Mouse (Mus musculus): Measurements from ENCODE around the gene Chmp3. TPM values are rescaled to one million over a fixed set of nuclear protein-coding genes. Genes with fewer than 3 reads are reported as not detected.

Gene Chmp3
- polyA plus RNA-seq, 1 experiment from 2014 or later: 57.7 TPM

GRCm38 (mm10) chr6:71527056-71527455, 16.5 kb upstream of the Chmp3 start:
- H3K9me3 ChIP-seq (ENCODE audit: control insufficient read depth, low read length): no peaks in the 10 kb centered on the region
- ATAC-seq (ENCODE audit: low FRiP score): no peak
- H3K27ac ChIP-seq (ENCODE audit: low read depth, low read length): no peak overlapping the region
- no peaks in the 10 kb centered on the region for H3K36me3 ChIP-seq (ENCODE audit: control insufficient read depth, insufficient read depth, low read length)
- WGBS: 89% methylated on average over 10 of the region's 10 CpGs
- H3K4me3 ChIP-seq (ENCODE audit: low read depth, low read length): no peak overlapping the region
- H3K4me1 ChIP-seq (replicated peaks; ENCODE audit: control insufficient read depth, insufficient read depth, low read length): no peaks in the 10 kb centered on the region
- no peak for DNase-seq (ENCODE audit: low spot score)
- H3K27me3 ChIP-seq (ENCODE audit: control insufficient read depth, insufficient read depth, low read length): no peaks in the 10 kb centered on the region
- H3K4me2 ChIP-seq (replicated peaks; ENCODE audit: low read depth, low read length): no peak overlapping the region
- no peak overlapping the region for H3K9ac ChIP-seq (ENCODE audit: low read depth, low read length)

GRCm38 (mm10) chr6:71527826-71528225, 15.8 kb upstream of the Chmp3 start:
- Histone ChIP-seq H3K27me3 (ENCODE audit: control insufficient read depth, insufficient read depth, low read length) (no peaks in the 10 kb centered on the region), H3K9ac (ENCODE audit: low read depth, low read length) (no peak overlapping the region), H3K4me3 (ENCODE audit: low read depth, low read length) (no peak overlapping the region), H3K4me2 (replicated peaks; ENCODE audit: low read depth, low read length) (no peak overlapping the region), H3K36me3 (ENCODE audit: control insufficient read depth, insufficient read depth, low read length) (no peaks in the 10 kb centered on the region), H3K9me3 (ENCODE audit: control insufficient read depth, low read length) (no peaks in the 10 kb centered on the region), H3K27ac (ENCODE audit: low read depth, low read length) (no peak overlapping the region), H3K4me1 (replicated peaks; ENCODE audit: control insufficient read depth, insufficient read depth, low read length) (no peaks in the 10 kb centered on the region)
- no peak for ATAC-seq (ENCODE audit: low FRiP score)
- WGBS: 87% methylated on average over 9 of the region's 9 CpGs
- no peak for DNase-seq (ENCODE audit: low spot score)

- Histone ChIP-seq H3K27me3 (ENCODE audit: control insufficient read depth, insufficient read depth, low read length) (no peaks in the 10 kb centered on the region), H3K36me3 (ENCODE audit: control insufficient read depth, insufficient read depth, low read length) (no peaks in the 10 kb centered on the region), H3K4me3 (ENCODE audit: low read depth, low read length) (no peak overlapping the region), H3K4me2 (replicated peaks; ENCODE audit: low read depth, low read length) (no peak overlapping the region), H3K27ac (ENCODE audit: low read depth, low read length) (no peak overlapping the region), H3K9ac (ENCODE audit: low read depth, low read length) (no peak overlapping the region), H3K9me3 (ENCODE audit: control insufficient read depth, low read length) (no peaks in the 10 kb centered on the region), H3K4me1 (replicated peaks; ENCODE audit: control insufficient read depth, insufficient read depth, low read length) (no peaks in the 10 kb centered on the region)
- 88% methylated on average over 8 of the region's 8 CpGs for WGBS
- ATAC-seq (ENCODE audit: low FRiP score): no peak
- no peak for DNase-seq (ENCODE audit: low spot score)
Measured at GRCm38 (mm10) chr6:71530176-71530575, 13.4 kb upstream of the Chmp3 start.

- DNase-seq (ENCODE audit: low spot score) (no peak), ATAC-seq (ENCODE audit: low FRiP score) (no peak)
- Histone ChIP-seq H3K27ac (ENCODE audit: low read depth, low read length) (no peak overlapping the region), H3K27me3 (ENCODE audit: control insufficient read depth, insufficient read depth, low read length) (no peaks in the 10 kb centered on the region), H3K4me3 (ENCODE audit: low read depth, low read length) (no peak overlapping the region), H3K36me3 (ENCODE audit: control insufficient read depth, insufficient read depth, low read length) (no peaks in the 10 kb centered on the region), H3K9ac (ENCODE audit: low read depth, low read length) (no peak overlapping the region), H3K4me2 (replicated peaks; ENCODE audit: low read depth, low read length) (no peak overlapping the region), H3K4me1 (replicated peaks; ENCODE audit: control insufficient read depth, insufficient read depth, low read length) (no peaks in the 10 kb centered on the region), H3K9me3 (ENCODE audit: control insufficient read depth, low read length) (no peaks in the 10 kb centered on the region)
Measured at GRCm38 (mm10) chr6:71537286-71537685, 6.3 kb upstream of the Chmp3 start.

- no peak overlapping the region for H3K4me2 ChIP-seq (replicated peaks; ENCODE audit: low read depth, low read length)
- WGBS: 96% methylated on average over 2 of the region's 2 CpGs
- H3K9ac ChIP-seq (ENCODE audit: low read depth, low read length): no peak overlapping the region
- no peaks in the 10 kb centered on the region for H3K4me1 ChIP-seq (replicated peaks; ENCODE audit: control insufficient read depth, insufficient read depth, low read length)
- no peaks in the 10 kb centered on the region for H3K36me3 ChIP-seq (ENCODE audit: control insufficient read depth, insufficient read depth, low read length)
- no peaks in the 10 kb centered on the region for H3K27me3 ChIP-seq (ENCODE audit: control insufficient read depth, insufficient read depth, low read length)
- no peak for DNase-seq (ENCODE audit: low spot score)
- H3K4me3 ChIP-seq (ENCODE audit: low read depth, low read length): no peak overlapping the region
- no peak overlapping the region for H3K27ac ChIP-seq (ENCODE audit: low read depth, low read length)
- no peak for ATAC-seq (ENCODE audit: low FRiP score)
- H3K9me3 ChIP-seq (ENCODE audit: control insufficient read depth, low read length): no peaks in the 10 kb centered on the region
Measured at GRCm38 (mm10) chr6:71555507-71555951, 11.9 kb downstream of the Chmp3 start.

GRCm38 (mm10) chr6:71556826-71557225, 13.2 kb downstream of the Chmp3 start:
- DNase-seq (ENCODE audit: low spot score): no peak
- ATAC-seq (ENCODE audit: low FRiP score): no peak
- H3K27me3 ChIP-seq (ENCODE audit: control insufficient read depth, insufficient read depth, low read length): no peaks in the 10 kb centered on the region
- H3K9me3 ChIP-seq (ENCODE audit: control insufficient read depth, low read length): no peaks in the 10 kb centered on the region
- 93% methylated on average over 2 of the region's 2 CpGs for WGBS
- H3K27ac ChIP-seq (ENCODE audit: low read depth, low read length): no peak overlapping the region
- H3K9ac ChIP-seq (ENCODE audit: low read depth, low read length): no peak overlapping the region
- H3K36me3 ChIP-seq (ENCODE audit: control insufficient read depth, insufficient read depth, low read length): no peaks in the 10 kb centered on the region
- no peak overlapping the region for H3K4me2 ChIP-seq (replicated peaks; ENCODE audit: low read depth, low read length)
- no peaks in the 10 kb centered on the region for H3K4me1 ChIP-seq (replicated peaks; ENCODE audit: control insufficient read depth, insufficient read depth, low read length)
- no peak overlapping the region for H3K4me3 ChIP-seq (ENCODE audit: low read depth, low read length)

GRCm38 (mm10) chr6:71568616-71569015, 25.0 kb downstream of the Chmp3 start:
- Histone ChIP-seq H3K4me3 (ENCODE audit: low read depth, low read length) (no peak overlapping the region), H3K4me2 (replicated peaks; ENCODE audit: low read depth, low read length) (no peak overlapping the region), H3K9me3 (ENCODE audit: control insufficient read depth, low read length) (no peaks in the 10 kb centered on the region), H3K27ac (ENCODE audit: low read depth, low read length) (no peak overlapping the region), H3K27me3 (ENCODE audit: control insufficient read depth, insufficient read depth, low read length) (no peaks in the 10 kb centered on the region), H3K9ac (ENCODE audit: low read depth, low read length) (no peak overlapping the region), H3K4me1 (replicated peaks; ENCODE audit: control insufficient read depth, insufficient read depth, low read length) (no peaks in the 10 kb centered on the region), H3K36me3 (ENCODE audit: control insufficient read depth, insufficient read depth, low read length) (no peaks in the 10 kb centered on the region)
- 89% methylated on average over 3 of the region's 3 CpGs for WGBS
- DNase-seq (ENCODE audit: low spot score): no peak
- no peak for ATAC-seq (ENCODE audit: low FRiP score)

- no peaks in the 10 kb centered on the region for H3K9me3 ChIP-seq (ENCODE audit: control insufficient read depth, low read length)
- H3K36me3 ChIP-seq (ENCODE audit: control insufficient read depth, insufficient read depth, low read length): no peaks in the 10 kb centered on the region
- no peak overlapping the region for H3K4me2 ChIP-seq (replicated peaks; ENCODE audit: low read depth, low read length)
- 61% methylated on average over 2 of the region's 2 CpGs for WGBS
- no peak for ATAC-seq (ENCODE audit: low FRiP score)
- DNase-seq (ENCODE audit: low spot score): no peak
- no peak overlapping the region for H3K4me3 ChIP-seq (ENCODE audit: low read depth, low read length)
- H3K9ac ChIP-seq (ENCODE audit: low read depth, low read length): no peak overlapping the region
- no peak overlapping the region for H3K27ac ChIP-seq (ENCODE audit: low read depth, low read length)
- H3K27me3 ChIP-seq (ENCODE audit: control insufficient read depth, insufficient read depth, low read length): no peaks in the 10 kb centered on the region
- no peaks in the 10 kb centered on the region for H3K4me1 ChIP-seq (replicated peaks; ENCODE audit: control insufficient read depth, insufficient read depth, low read length)
Measured at GRCm38 (mm10) chr6:71569025-71569424, 25.4 kb downstream of the Chmp3 start.

GRCm38 (mm10) chr6:71575359-71575758, 31.8 kb downstream of the Chmp3 start:
- WGBS: 97% methylated on average over 1 of the region's 1 CpGs
- ATAC-seq (ENCODE audit: low FRiP score): no peak
- no peaks in the 10 kb centered on the region for H3K4me1 ChIP-seq (replicated peaks; ENCODE audit: control insufficient read depth, insufficient read depth, low read length)

More at GRCm38 (mm10) chr6:71575359-71575758, 31.8 kb downstream of the Chmp3 start:
- Histone ChIP-seq H3K4me2 (replicated peaks; ENCODE audit: low read depth, low read length) (no peak overlapping the region), H3K9ac (ENCODE audit: low read depth, low read length) (no peak overlapping the region), H3K36me3 (ENCODE audit: control insufficient read depth, insufficient read depth, low read length) (no peaks in the 10 kb centered on the region), H3K4me3 (ENCODE audit: low read depth, low read length) (no peak overlapping the region), H3K9me3 (ENCODE audit: control insufficient read depth, low read length) (no peaks in the 10 kb centered on the region), H3K27me3 (ENCODE audit: control insufficient read depth, insufficient read depth, low read length) (no peaks in the 10 kb centered on the region), H3K27ac (ENCODE audit: low read depth, low read length) (no peak overlapping the region)
- DNase-seq (ENCODE audit: low spot score): no peak

All from hindbrain, embryonic 11.5 days (tissue).